Mouse (Mus musculus): ENCODE results near the gene Pafah2. TPM values are rescaled to one million over a fixed set of nuclear protein-coding genes. Genes with fewer than 3 reads are reported as not detected.

Gene Pafah2
- polyA plus RNA-seq, 1 experiment, result 47.4 TPM

DNA sequence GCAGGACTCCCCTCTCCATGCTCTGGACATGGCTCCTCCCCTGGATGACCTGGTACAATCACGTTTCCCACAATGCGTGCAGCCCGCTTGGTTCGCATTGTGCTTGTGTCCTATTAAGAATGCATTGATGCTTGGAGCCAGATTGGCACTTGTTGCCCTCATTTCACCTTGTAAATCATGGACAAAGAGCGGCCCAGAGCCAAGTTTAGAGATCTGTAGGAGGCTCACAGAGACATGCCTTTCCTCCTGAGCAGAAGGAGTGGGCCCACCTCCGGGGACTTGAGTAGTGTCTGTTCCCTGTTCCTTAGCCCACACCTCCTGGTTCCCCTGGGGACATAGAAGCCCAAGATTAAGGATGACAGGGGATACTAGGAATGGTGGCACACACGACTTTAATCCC lies 27.8 kb downstream of the Pafah2 start:
- DNase-seq (ENCODE audit: low read depth), result no peak

DNA sequence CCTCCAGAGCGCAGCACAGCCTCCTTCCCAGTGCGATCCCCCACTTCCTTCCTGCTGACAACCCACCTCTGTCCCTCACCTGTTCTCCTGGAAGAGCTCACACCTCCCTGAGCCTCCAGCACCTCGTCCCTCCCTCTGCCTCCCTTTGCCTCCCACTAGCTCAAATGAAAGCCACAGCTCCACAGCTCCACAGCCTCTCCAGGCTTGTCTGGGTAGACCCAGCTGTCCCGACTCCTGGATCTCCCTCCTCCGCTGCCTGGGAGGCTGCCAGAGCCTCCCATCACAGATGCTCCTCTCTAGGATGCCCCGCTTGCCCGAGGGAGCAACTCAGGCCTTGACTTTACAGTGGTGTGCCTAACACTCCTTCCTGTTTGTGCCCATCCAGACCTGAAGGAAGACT lies 29.0 kb downstream of the Pafah2 start:
- DNase-seq (ENCODE audit: low read depth), result no peak

DNA sequence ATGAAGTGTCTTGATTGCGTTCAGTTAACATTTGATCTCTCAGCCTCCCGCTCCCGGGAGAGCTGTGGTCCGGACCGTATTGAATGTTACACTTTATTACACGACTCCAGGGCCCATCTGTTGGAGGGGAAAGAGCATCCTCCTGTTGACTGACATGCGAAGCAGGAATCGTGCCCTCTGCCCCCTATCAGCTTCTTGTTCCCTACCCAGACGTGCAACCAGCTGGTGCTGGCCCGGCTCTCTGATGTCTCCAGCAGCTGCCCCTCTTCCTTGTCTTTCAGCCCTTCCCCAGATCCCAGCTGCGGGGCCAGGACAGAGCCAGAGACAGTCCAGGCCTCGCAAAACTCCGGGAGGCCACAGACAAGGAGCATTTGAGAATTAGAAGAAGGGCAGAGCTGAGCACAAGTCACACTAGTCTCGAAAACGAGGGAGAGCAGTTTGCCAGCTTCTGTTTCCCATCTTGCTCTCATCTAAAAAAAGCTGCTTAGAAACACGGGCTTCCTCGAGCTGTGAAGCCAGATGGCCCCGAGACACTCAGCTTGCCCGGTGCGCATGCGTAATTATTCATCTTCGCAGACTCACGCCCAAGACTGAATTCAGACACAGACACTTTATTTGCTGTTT lies 34.4 kb downstream of the Pafah2 start:
- DNase-seq (ENCODE audit: low read depth), result no peak

DNA sequence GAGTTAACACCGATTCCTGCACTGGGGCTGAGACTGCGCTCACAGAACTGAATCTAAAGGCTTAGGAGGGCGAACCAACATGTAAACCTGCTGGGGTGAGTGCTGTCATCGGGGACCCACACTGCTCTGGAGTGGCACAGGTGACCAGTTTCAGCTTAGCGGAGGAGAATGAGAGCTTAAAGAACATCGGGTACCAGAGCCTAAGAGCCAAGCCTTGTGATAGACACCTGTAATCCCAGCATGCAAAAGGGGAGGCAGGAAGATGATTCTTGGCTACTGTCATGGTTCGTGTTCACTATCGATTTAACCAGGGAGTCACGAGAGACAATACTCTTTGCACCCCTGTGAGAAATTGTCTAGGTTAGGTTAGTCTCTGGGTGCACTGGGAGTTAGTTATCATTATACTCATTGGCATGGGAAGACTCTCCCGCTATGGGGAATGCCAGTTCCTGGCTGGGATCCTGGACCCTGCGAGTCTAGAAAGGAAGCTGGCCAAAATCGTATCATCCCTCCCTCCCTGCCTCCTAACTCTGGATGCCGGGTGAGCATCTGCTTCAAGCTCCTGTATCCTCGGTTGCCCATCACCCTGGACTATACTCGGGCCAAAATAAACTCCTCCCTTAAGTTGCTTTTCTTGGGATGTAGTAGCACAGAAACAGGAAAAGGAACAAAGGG lies 36.7 kb downstream of the Pafah2 start:
- DNase-seq (ENCODE audit: low read depth), result no peak

DNA sequence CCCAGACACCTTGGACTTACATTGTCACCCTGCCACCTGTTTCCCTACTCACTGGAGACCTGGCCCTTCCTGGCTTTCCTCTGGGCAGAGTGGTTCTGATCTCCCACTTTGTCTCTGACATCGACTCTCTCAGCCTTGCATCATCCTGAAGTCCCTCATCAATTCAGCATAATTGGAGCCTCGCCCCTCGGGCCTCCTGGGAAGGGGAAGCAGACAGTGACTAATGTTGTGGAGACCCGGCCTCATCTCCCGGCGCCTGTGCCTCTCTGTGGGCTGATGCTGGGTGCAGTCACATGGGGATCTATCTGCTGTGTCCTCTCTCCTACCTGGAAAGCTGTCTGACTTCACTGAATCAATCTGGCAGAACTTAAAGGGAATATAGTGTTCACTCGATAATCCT lies 40.1 kb downstream of the Pafah2 start:
- DNase-seq (ENCODE audit: low read depth), result no peak

DNA sequence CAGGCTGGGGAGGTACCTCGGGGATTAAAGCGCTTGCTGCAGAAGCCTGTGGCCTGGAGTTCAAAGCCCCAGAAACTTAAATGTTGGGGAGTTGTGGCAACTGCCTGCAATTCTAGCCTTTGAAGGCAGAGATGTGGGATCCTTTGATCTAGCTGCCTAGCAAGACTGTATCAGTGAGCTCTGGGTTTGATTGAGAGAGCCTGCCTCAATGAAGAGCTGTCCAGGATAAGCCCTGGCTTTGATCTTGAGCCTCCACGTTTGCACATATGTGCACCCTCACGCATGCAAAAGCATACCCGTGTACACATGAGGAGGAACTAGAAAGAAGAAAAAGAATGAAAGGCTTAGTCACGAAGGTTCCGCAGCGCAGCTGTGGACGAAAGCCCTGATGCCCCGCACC lies 40.5 kb downstream of the Pafah2 start:
- DNase-seq (ENCODE audit: low read depth), result no peak

DNA sequence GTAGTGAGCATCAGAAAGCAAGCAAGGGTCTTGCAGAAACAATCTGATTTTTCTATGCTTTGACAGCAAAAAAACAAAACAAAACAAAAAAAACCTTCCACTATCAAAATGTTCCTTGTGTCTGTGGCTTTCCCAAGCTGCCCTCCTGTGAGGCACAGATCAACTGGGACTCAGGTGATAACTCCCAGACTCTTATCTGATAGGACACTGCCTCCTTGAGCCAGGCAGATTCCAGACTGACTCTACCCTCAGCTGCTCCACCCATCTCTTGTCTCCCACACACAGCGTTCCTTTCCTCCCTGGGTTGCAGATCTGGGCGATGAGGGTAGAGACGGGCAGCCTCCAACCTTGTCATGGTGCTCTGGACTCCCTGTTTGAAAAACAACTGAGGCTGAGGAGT lies 43.0 kb downstream of the Pafah2 start:
- no peak for DNase-seq (ENCODE audit: low read depth)

DNA sequence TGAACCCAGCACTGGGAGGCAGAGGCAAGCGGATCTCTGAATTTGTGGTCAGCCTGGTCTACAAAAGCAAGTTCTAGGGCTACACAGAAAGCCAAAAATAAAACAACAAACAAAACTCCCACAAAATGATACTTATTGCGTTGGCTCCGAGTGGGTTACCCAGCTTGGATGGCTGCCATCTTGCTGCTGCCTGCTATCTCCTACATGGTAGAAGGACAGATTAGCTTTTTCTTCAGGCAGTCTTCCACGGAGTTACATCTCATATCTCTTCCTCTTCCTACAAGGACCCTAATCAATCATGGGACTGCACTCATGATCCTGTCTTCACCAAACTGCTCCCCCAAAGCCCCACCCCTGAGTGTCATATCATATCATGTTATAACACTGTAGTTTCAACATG lies 43.8 kb downstream of the Pafah2 start:
- no peak for DNase-seq (ENCODE audit: low read depth)

DNA sequence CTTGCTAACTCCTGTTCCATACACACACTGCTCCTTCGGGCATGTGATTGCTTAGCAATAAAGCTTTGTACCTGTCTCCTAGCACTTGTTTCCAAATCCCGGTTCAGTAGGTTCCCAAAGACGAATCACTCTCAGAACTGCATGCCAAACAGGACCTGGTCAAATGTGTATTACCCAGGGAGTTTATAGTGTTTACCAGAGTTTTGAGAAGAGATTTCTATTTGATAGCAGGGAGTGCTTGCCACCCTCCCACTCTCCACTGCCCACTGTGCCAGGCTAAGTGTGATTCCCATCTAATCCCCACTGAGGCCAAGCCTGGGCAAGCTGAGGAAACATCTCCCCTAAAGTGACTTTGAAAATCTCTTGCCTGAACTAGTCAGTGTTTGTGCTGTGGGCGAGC lies 46.1 kb downstream of the Pafah2 start:
- DNase-seq (ENCODE audit: low read depth), result peak; percentile 91

DNA sequence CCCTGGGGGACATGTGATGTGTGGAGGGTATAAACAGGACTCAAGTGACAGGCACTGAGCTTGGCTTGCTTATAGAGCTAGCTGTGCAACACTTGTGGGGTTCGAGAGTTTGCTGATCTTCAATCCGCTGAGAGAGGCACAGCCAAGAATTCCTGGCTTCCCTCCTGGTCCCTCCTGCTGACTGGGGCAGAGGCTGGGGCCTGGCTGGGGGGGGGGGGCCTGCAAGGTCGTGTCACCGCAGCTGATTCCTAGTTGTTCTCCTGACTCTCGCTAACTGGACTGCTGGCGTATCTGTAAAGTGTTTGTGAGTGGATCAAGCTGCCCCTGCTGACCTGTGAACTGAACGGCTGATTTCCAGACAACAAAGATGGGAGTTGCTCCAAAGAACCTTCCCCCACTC lies 47.5 kb downstream of the Pafah2 start:
- DNase-seq (ENCODE audit: low read depth), result no peak

DNA sequence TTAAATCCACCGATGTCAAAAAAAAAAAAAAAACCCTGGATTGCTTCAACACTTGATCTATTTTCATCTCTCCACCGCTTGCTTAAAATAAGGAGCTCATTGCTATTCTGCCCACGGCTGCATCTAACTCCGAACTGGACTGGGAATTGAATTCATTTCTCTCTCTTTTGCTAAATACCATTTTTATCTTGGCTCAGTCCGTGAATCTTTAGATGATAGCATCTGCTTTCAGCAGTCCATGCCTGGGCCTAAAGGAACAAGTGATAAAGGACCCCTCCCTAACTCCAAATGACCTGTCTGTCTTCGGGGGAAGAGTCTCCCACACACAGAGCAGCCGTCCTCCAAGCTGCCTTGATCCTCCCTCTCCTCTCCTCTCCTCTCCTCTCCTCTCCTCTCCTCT lies 48.8 kb downstream of the Pafah2 start:
- DNase-seq (ENCODE audit: low read depth), result no peak

DNA sequence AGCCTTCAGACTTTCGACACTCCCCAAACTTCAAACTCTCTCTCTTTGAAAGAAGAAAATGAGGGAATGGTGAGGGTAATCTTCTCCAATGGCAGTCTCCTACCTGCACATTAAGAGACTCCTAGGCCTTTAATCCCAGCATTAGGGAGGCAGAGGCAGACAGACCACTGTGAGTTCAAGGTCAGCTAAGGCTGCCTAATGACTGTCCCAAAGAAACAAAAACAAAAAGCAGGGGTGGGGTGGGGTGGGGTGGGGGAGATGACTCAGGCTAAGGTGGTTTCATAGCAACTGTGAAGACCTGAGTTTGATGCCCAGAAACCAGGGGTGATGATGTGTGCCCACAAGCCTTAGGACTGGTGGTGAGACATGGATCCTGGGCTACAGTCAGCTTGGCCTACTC lies 49.4 kb downstream of the Pafah2 start:
- no peak for DNase-seq (ENCODE audit: low read depth)

DNA sequence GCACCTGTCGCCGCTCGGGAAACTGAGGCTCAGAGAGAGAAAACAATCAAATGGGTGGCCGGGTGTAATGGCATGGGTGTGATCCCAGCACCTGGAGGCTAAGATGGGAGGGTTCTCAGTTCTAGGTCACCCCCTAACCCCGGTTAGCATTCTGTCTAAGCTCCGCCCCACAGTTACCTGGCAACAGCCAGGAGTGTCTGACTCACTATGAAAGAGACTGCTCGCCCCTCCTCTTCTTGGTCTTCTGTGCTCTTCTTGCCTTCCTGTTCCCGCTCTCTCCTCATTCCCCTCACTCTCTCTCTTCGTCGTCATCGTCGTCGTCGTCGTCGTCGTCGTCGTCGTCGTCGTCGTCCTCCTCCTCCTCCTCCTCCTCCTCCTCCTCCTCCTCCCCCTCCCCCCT lies 51.8 kb downstream of the Pafah2 start:
- DNase-seq (ENCODE audit: low read depth), result no peak

DNA sequence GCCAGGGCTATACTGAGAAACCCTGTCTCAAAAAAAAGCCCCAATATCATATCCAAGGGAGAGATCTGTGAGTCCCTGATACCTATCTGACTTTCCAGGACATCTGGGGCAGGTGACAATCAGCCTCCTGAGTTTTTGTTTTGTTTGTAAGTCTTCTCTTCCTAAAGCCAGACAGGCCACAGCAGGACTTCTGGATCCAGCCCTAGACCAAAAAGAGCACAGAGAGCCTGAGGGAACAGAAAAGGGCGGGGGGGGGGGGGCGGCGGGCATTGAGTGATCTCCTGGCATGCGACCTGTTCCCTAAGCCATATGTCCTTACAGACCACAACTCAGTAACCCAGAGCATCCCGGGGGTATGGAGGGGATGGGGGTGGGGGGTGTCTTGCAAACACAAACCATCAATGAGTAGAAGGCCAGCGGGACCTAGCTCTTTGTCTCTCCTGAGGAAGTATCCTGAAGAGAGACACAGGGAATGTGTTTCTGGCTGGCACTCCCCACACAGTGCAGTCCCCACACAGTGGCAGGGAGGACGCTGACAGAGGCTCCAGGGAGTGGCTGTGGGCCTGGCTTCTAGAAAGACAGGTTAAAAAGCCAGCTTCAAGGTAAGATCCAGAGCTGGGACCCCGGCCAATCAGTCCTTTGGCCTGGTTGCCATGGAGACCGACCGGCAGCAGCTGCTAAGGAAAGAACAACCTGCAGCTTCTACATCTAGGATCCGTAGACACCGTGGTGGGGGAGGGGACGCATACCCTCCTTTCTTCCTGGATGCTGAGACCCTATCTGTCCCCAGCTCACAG lies 53.7 kb downstream of the Pafah2 start:
- no peak for DNase-seq (ENCODE audit: low read depth)

DNA sequence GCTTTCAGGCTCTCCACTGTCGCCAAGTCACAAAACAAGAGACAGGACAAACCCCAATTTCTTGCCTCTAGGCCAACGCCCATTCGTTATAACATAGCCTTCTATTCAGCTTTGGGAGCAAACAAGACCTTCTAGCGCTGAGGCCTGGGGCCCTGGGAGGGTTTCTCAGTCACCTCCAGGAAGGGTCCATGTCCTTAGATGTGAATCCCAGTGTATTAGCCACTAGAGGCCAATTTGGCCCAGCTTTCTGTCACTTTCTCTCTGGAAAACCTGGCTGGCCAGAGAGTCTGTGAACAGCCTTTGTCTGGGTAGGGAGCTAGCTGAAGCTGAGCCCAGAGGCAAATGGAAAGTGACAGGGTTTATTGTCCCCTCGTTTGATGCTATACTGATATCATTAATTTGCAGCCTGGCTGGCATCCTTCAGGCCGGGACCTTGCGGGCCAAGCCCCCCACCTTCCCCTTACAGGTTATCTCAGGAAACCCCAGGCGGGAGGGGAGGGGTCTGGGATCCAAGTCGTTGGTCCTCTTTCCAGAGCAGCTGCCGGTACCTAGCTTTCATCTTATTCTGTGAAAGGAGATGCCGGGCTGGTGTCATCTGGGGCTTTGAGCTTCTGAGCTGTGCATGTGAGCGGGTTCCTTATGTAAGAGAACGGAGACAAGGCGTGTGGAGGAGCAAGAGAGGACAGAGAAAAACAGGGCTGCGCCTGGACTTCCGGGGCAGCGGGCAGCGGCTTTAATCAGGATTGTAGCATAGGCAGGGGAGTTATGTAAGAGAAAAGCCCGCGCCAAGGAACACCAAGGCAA lies 54.5 kb downstream of the Pafah2 start:
- no peak for DNase-seq (ENCODE audit: low read depth)

DNA sequence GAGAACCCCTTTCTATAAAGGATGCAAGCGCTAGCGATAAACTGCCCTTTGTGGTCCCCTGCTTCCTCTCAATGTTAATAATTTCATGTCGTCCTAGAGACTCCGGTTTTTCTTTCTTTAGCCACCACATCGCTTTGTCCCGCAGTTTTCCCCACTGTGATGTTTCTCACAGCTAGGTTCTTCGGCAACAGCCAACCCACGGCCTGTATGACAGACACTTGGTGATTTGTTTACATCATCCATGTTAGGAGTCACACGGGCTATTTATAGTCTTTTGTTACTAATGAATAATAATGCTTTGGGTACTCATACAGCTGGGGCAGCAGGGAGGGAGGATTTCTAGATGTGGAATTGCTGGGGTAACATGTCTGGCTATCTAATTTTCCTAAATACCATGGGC lies 55.4 kb downstream of the Pafah2 start:
- DNase-seq (ENCODE audit: low read depth), result no peak

DNA sequence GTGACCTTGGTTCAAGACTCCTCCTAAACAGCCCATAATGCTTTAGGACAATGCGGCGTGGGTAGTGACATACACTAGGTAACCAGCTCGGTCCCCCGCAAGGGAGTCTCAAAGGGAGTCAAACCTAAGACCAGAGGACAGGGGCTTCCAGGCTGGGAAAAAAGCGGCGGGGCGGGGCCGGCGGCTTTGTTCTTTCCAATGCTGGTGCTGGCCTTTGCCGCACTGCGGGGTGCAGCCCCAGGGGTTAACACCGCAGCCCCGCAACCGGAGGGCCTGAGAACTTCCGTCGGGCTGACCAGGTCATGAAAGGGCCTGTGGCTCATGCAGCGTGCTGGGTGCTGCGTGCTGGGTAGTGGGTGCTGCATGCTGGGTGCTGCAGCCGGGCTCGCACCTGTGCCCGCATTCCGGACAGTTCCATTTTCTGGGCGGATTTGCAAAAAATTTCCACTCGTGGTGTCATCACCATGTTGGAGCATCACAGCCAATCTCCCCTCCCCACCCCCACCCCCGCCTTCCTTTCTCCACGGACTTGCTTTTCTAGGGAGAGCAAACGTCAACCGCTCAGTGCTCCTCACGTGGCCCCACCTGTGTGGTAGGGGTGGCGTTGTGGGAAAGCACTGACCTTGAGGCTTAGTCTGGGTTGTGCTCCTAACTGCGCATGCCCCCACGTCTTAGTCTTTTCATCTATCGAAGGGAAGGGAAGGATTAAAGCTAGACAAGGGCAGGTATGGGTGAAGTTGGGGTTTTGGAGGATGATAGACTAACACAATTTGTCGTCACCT lies 57.7 kb downstream of the Pafah2 start:
- no peak for DNase-seq (ENCODE audit: low read depth)

DNA sequence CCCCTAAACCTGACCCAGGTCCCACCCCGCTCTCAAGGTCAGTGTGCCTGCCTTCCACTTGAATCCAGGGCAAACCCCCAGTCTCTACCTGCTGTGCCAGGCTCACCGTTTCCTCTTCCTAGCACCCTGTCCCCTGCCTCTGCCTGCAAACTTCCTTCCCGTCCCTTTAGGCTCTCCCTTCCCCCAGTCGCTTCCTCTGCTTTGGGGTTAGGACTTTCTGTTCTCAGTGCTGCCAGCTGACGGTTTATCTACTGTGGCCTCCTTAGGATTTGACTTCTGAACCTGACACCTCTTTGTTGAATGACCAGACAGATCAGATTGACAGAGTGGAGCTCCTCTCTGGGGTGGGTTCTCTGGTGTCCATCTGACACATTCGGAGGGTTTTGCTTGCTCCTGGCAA lies 59.2 kb downstream of the Pafah2 start:
- no peak for DNase-seq (ENCODE audit: low read depth)

DNA sequence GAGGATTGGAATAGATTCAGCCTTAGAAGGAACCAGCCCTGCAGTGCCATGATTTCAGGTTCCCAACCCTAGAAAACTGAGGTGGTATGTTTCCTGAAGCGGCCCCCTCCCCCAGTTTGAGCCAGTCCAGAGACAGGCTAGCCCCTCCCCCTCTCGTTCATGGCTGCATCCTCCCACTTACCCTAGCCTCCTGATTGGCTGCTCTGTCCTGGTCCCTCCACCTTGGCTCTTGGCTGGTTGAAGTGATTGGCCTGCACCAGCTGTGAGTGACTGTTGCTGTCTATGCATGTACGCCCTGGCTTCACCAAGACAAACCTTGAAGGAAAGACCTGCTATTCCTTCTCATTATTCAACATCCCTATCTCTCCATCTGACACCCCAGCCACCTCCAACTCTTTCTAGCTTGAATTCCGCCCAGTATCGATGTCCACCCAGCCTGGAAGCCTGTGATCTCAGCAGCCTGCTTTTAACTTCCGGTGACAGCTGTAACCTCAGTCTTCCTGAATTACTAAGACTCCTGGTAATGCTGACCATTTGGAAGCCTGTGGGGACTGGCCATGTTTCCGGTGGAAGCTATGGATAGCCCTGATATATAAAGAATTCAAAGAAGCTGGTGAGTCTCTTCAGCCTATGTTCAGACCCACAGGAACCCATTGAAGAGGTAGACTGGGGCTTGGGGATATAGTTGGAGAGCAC lies 61.2 kb downstream of the Pafah2 start:
- DNase-seq (ENCODE audit: low read depth), result no peak

DNA sequence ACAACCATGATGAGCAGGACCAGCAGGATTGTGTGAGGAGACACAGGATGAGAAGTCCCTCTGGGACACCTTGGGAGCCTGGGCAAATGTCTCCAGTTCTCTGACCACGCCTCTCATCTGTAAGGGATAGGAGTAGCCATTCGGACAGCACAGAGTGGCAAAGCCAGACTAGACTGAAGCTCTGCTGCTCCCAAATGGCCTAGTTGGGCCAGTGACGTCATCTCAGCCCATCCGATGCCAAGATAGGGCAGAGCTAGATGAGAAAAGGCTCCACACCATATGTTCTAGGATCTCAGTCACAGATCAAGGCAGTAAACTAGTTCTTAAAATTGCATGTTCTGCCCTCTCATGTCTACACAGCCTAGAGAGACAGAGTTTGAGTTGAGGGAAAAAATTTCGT lies 62.7 kb downstream of the Pafah2 start:
- DNase-seq (ENCODE audit: low read depth), result no peak

DNA sequence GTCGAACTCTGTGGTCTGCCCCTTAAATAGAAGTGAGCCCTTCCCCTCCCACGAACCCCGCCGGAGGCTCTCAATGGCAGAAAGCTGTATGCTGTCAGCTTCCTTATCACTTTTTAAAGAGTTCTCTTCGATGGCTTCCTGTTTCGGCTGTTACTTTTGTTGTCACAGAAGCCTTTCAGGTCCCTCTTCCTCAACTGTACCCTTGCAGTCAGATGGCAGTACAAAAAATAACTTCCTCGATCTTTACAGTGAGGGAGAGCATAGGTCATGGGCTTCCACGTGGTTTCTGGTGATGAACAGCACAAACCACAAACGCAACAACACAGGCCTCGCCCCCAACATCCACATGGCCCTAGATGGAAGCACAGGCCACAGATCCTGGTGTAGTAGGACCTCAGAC lies 64.2 kb downstream of the Pafah2 start:
- DNase-seq (ENCODE audit: low read depth), result no peak
